Mouse (Mus musculus) olfactory bulb, adult 2 months (tissue): ENCODE results near the gene Zfp574. TPM values are rescaled to one million over a fixed set of nuclear protein-coding genes. Genes with fewer than 3 reads are reported as not detected.

Experiments used
- H3K27ac ChIP-seq: fragments of 200-500 bp; 2 replicates; pipeline ENCODE4 v1.5.1; 2012; ENCODE audit warnings: low read depth, low read length; ENCODE audit not compliant: insufficient read depth
- H3K4me1 ChIP-seq: fragments of 200-500 bp; 2 replicates; pipeline ENCODE4 v1.6.1; 2012; ENCODE audit warnings: low read length; ENCODE audit not compliant: control insufficient read depth, insufficient read depth
- H3K4me3 ChIP-seq: fragments of 200-500 bp; 2 replicates; pipeline ENCODE4 v1.5.1; 2012; ENCODE audit warnings: mild to moderate bottlenecking, low read depth, low read length, moderate library complexity; ENCODE audit not compliant: insufficient read depth
- CTCF ChIP-seq: fragments of 200-500 bp; IDR thresholded peaks from 2 replicates; pipeline ENCODE4 v1.5.1; 2012; ENCODE audit warnings: low read depth, mild to moderate bottlenecking, low read length, moderate library complexity; ENCODE audit not compliant: insufficient read depth
- POLR2A ChIP-seq: fragments of 200-500 bp; IDR thresholded peaks from 2 replicates; pipeline ENCODE4 v1.6.1; 2012; ENCODE audit warnings: mild to moderate bottlenecking, low read depth, low read length, moderate library complexity; ENCODE audit not compliant: insufficient read depth
- WGBS: fragments of 180-500 bp; shearing (Covaris S2); methylation state at CpG from one replicate; pipeline ENCODE4 v1.1.7; 2018; 5-methylcytosine and 5-hydroxymethylcytosine counted together
- polyA plus RNA-seq: library from polyadenylated mRNA; stranded (reverse); fragments of >200 nt; gene quantifications from 2 replicates; pipeline ENCODE4 v1.2.4, GENCODE M21; 2012; ENCODE audit warnings: low replicate concordance; ENCODE audit not compliant: missing spikeins, insufficient read depth, insufficient read length

Gene Zfp574
- polyA plus RNA-seq, 1 experiment, result not detected

DNA sequence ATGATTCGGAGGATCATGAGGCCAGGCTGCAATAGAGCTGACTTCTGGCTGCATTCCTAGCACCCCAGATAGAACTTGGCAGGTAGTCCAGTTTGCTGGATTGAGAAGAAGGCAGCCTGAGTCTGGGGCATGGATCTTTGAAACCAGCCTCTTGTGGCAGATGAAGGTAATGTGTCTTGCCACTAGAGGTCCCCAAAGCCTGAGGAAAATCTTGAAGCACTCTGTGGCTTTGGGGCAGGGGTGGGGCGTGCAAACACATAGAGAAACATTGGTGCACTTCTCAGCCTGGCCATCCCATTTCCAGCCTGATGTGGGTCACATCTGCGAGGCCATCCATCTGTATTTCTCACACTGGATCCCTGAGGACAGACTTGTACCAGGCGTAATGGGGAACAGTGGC is 10.1 kb downstream of the Zfp574 start:
- TF ChIP-seq POLR2A (no peak), CTCF (peak; percentile 40)
- H3K4me3 ChIP-seq, result no peak overlapping the region
- H3K27ac ChIP-seq, result no peak overlapping the region
- 64% methylated on average over 4 of the region's 4 CpGs for WGBS
- peaks cover 18% of the 10 kb centered on the region for H3K4me1 ChIP-seq

DNA sequence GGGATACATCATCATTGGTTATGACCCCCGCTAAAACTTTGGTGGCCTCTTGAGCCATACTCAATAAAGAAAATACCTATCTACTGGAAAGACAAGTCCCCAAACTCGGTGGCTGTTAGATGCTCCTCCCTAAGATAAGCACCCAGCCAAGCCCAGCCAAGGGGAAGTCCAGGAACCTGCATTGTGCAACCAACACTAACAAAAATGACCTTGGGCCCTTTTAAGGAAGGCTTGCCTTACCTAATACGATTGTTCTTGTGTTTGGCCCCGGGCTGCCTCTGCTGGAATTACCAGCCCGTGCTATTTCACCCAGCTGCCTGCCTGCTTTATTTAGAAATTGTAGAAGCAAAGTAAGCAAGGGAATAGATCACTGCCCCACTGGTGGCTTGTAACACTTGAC is 12.3 kb downstream of the Zfp574 start:
- 55% methylated on average over 5 of the region's 5 CpGs for WGBS
- peaks cover 14% of the 10 kb centered on the region for H3K4me1 ChIP-seq

DNA sequence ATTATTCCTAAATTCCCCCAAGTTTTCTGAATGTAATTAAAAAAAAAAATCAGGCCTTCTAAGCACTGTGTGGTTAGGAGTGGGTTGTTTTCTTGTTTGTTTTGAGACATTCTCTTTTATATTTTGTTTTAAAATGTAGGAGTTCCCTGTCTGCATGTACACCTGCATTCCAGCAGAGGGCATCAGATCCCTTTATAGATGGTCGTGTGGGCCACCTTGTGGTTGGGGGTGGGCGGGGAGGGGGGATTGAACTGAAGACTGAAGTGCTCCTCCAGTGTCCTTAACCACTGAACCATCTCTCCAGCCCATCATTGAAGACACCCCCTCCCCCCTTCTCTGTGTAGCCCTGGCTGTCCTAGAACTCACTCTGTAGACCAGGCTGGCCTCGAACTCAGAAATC is 14.3 kb downstream of the Zfp574 start:
- Histone ChIP-seq H3K27ac (no peak overlapping the region), H3K4me3 (no peak overlapping the region), H3K4me1 (peaks cover 8% of the 10 kb centered on the region)
- TF ChIP-seq CTCF (no peak), POLR2A (no peak)
- 48% methylated on average over 3 of the region's 3 CpGs for WGBS

More for the DNA sequence above, 12.3 kb downstream of the Zfp574 start:
- no peak overlapping the region for H3K27ac ChIP-seq
- TF ChIP-seq CTCF (no peak), POLR2A (no peak)
- H3K4me3 ChIP-seq, result no peak overlapping the region

DNA sequence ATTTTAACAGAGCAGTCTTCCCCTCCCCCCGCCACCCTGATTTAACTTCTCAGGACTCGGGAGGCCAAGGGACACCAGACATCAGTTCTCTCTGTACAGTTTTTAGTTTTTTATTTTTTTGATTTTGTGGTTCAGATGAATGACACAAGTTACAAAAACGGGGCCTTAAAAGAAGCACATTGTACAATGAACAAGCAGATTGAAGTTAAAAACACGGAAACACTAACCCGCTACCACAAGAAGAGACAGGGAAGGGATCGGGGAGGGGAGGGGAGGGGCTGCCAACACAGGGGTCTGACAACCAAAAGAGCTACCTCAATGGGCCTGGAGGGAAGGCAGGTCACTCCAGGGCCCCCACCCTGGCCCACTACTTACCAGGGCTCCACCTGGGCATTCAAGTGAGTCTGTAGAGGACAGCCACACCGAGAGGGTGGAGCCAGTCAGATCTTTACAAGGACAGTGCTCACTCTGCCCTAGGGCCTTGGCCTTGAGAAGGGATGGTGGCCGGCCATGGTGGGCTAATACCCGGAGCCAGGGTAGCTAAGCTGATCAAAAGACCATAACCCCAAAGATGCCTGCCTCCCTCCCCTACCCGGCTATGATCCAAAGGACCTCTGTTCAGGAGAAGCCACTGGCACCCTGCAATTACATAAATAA is 15.0 kb downstream of the Zfp574 start:
- TF ChIP-seq CTCF (no peak), POLR2A (no peak)
- Histone ChIP-seq H3K27ac (no peak overlapping the region), H3K4me1 (peaks cover 5% of the 10 kb centered on the region), H3K4me3 (no peak overlapping the region)
- 58% methylated on average over 10 of the region's 10 CpGs for WGBS

DNA sequence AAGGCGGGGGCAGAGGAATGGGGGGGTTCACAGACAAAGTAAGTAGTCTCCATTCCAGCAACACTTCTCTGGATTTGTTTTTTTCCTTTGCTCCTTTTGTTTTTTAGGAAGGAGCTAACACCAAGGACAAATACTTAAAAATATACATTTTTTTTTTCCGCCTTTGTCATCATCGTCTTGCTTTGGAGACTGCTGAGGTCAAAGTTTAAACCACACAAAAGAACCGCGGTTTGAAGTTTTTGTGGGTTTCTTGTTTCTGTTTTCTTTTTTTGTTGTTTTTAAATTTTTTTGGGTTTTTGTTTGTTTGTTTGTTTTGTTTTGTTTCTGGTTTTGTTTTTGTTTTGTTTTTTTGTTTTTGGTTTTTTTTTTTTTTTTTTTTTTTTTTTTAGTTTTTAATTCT is 15.6 kb downstream of the Zfp574 start:
- no peak for TF ChIP-seq POLR2A
- Histone ChIP-seq H3K4me3 (no peak overlapping the region), H3K27ac (no peak overlapping the region), H3K4me1 (peaks cover 9% of the 10 kb centered on the region)
- WGBS, result 62% methylated on average over 5 of the region's 5 CpGs

DNA sequence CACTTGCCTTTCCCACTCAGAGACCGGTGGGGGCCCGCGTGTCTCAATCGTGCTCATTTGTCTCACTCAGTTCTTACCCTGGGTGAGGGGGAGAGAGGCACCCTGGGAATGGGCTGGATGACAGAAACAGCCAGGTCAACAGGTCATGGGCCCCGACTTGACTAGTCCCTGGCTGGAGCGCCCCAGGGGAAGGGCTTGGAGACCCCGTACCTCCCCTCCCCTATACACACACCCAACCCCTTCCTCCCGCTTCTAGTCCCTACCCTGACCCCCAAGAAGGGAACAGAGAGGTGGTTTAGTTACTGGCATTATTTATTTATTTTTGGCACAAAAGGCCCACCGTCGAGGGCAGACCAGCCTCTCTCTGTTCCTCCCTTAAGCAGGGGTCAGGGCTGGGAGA is 16.2 kb downstream of the Zfp574 start:
- Histone ChIP-seq H3K4me1 (peaks cover 15% of the 10 kb centered on the region), H3K4me3 (no peak overlapping the region), H3K27ac (no peak overlapping the region)
- 40% methylated on average over 10 of the region's 10 CpGs for WGBS
- TF ChIP-seq CTCF, result no peak
- TF ChIP-seq POLR2A, result no peak

DNA sequence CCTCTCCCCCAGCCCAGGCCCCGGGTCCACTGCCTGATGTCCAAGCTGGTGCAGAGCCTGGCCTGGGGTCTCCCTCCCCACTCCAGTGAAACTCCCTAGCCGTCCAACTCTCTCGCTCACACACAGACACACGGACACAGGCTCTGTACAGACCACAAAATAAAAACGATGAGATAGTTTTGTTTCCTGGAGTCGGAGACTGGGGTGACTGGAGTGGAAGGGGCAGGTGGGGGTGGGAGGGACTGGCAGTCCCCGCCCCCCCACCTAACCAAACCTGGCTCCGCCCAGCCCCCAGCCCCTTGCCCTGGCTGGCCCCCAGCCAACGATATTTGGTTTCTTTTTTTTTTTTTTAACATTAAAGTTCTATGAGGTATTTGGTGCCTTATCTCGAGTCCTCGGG is 16.6 kb downstream of the Zfp574 start:
- Histone ChIP-seq H3K27ac (no peak overlapping the region), H3K4me1 (peaks cover 17% of the 10 kb centered on the region), H3K4me3 (no peak overlapping the region)
- TF ChIP-seq CTCF (no peak), POLR2A (no peak)
- WGBS, result 44% methylated on average over 11 of the region's 11 CpGs

DNA sequence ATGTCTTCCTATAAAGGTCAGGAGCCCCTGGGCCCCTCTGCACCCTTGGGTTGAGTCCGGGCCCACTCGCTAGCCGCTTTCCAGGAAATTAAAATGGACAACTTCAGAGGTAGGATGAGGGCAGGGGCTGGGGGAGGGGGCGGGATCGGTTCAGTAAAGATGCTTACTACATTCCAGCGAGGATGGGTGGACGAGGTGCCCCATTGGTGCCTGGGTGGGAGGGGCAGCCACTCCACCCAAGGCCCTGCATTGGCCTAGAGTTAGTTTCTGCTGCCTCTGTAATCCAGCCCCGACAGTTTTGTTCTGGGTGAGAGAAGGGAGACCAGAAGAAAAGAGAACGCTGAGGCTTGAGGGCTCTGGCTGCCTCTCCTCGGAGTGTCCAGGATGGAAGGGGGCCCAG is 17.5 kb downstream of the Zfp574 start:
- TF ChIP-seq POLR2A (no peak), CTCF (no peak)
- H3K4me1 ChIP-seq, result peaks cover 20% of the 10 kb centered on the region
- no peak overlapping the region for H3K4me3 ChIP-seq
- no peak overlapping the region for H3K27ac ChIP-seq
- WGBS, result 63% methylated on average over 10 of the region's 10 CpGs

DNA sequence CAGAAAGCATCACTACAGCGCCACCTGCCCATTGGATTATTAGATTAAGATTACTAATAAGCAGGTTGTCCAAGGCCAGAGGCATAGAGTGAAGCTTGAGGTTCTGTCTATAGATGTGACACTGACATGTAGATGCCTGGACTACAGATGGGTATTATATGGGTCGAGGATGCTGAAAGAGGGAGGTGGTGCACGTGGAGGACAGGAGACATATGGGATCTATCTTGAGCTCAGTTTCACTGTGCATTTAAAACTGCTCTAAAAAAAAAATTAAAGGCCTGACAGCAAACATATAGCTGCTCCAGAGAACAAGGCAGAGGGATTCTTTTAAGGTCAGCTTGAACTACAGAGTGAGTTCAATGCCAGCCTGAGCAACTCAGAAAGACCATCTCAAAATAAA is 25.8 kb downstream of the Zfp574 start:
- Histone ChIP-seq H3K4me1 (peaks cover 20% of the 10 kb centered on the region), H3K4me3 (no peak overlapping the region), H3K27ac (no peak overlapping the region)
- 79% methylated on average over 3 of the region's 3 CpGs for WGBS
- no peak for TF ChIP-seq POLR2A
- no peak for TF ChIP-seq CTCF

DNA sequence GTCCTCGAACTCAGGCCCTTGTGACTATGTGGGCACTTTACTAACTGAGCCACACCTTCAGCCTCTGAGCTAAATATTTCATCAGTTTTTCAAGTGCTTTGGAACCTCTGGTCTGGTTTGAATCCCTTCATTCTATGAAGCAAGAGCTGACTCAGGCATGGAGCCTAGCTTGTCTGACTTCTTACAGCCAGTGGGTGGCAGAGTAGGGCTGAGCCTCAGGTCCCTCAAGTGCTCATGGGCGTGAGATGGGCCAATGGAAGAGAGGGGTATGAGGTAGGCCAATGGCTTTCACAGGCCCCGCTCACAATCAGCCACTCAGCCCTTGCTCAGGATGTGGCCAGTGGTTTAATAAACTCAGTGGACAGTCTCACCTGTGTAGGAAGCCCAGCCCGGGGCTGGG is 27.2 kb downstream of the Zfp574 start:
- H3K4me1 ChIP-seq, result peaks cover 11% of the 10 kb centered on the region
- peak overlapping the region; percentile 82 for H3K27ac ChIP-seq
- TF ChIP-seq CTCF (no peak), POLR2A (no peak)
- no peak overlapping the region for H3K4me3 ChIP-seq
- 51% methylated on average over 4 of the region's 4 CpGs for WGBS
